Mouse (Mus musculus) monocyte, adult 5-6 weeks (primary cell): ENCODE results near the gene 1700029I15Rik. TPM values are rescaled to one million over a fixed set of nuclear protein-coding genes. Genes with fewer than 3 reads are reported as not detected.

Experiments
- total RNA-seq: library from RNA; stranded (forward); fragments of 200-1000, 200-491, 200-594 nt; gene quantifications from 3 replicates; pipeline ENCODE4 v1.2.3, GENCODE M21; 2017

Gene 1700029I15Rik
- total RNA-seq, 1 experiment from 2014 or later = 6.7 TPM

Other genes with a start within 250 kb of the 1700029I15Rik start
- 17.0 to 22.6 TPM (median 20.1 TPM) in 3 replicates for gene Pex16, start 7.9 kb upstream of the 1700029I15Rik start, total RNA-seq
- not detected in 3 replicates for gene Large2, start 7.7 kb upstream of the 1700029I15Rik start, total RNA-seq
- not detected in 3 replicates for gene Mapk8ip1, start 18.7 kb downstream of the 1700029I15Rik start, total RNA-seq
- 4.2 to 10.6 TPM (median 7.3 TPM) in 3 replicates for gene Cry2, start 51.5 kb downstream of the 1700029I15Rik start, total RNA-seq
- gene Slc35c1, start 78.0 kb downstream of the 1700029I15Rik start, total RNA-seq = 9.0 to 24.2 TPM (median 15.1 TPM) in 3 replicates
- gene Chst1, start 217.2 kb downstream of the 1700029I15Rik start, total RNA-seq = 0.19 to 0.86 TPM (median 0.21 TPM) in 3 replicates